Mouse (Mus musculus): ENCODE data around the gene 4930469K13Rik. TPM values are rescaled to one million over a fixed set of nuclear protein-coding genes. Genes with fewer than 3 reads are reported as not detected.

The 4930469K13Rik gene
- total and polyA plus RNA-seq, 3 experiments, result 0.23 to 0.29 TPM; not detected in 1

- H3K79me2 ChIP-seq (ENCODE audit: control insufficient read depth, insufficient read depth, low read length, poor library complexity), result no peaks in the 10 kb centered on the region
- TF ChIP-seq SIN3A (IDR thresholded peaks at IDR 0.05; ENCODE audit: low read length) (no peak), USF1 (IDR thresholded peaks at IDR 0.05; ENCODE audit: low read depth, low read length) (no peak)
- no peak overlapping the region for H3K4me3 ChIP-seq (ENCODE audit: control insufficient read depth in 1 of 2, insufficient read depth in 1 of 2, low read depth in 2 of 2, low read length in 2 of 2)
- no peaks in the 10 kb centered on the region for H3K9me3 ChIP-seq (replicated peaks; ENCODE audit: insufficient read depth, low read length)
- peaks cover 0 to 7% of the 10 kb centered on the region in 2 experiments; a peak in 1 of 4 replicates for H3K4me1 ChIP-seq (ENCODE audit: control insufficient read depth in 1 of 2, insufficient read depth in 2 of 2, low read length in 2 of 2)
- H3K27ac ChIP-seq (ENCODE audit: control insufficient read depth, low read depth, low read length), result no peak overlapping the region
- no peak overlapping the region for H3K9ac ChIP-seq (ENCODE audit: control insufficient read depth, low read depth, low read length, poor library complexity, severe bottlenecking)
- DNase-seq (ENCODE audit: low read depth, low spot score), result no peak
- H3K27me3 ChIP-seq (ENCODE audit: control insufficient read depth in 1 of 2, insufficient read depth in 2 of 2, low read length in 2 of 2), result no peaks in the 10 kb centered on the region
- no peaks in the 10 kb centered on the region for H3K36me3 ChIP-seq (ENCODE audit: control insufficient read depth in 1 of 2, insufficient read depth in 2 of 2, low read length in 2 of 2)
These were observed 142.4 kb downstream of the 4930469K13Rik start for GRCm38 (mm10) chr11:33955982-33956381.

DNA sequence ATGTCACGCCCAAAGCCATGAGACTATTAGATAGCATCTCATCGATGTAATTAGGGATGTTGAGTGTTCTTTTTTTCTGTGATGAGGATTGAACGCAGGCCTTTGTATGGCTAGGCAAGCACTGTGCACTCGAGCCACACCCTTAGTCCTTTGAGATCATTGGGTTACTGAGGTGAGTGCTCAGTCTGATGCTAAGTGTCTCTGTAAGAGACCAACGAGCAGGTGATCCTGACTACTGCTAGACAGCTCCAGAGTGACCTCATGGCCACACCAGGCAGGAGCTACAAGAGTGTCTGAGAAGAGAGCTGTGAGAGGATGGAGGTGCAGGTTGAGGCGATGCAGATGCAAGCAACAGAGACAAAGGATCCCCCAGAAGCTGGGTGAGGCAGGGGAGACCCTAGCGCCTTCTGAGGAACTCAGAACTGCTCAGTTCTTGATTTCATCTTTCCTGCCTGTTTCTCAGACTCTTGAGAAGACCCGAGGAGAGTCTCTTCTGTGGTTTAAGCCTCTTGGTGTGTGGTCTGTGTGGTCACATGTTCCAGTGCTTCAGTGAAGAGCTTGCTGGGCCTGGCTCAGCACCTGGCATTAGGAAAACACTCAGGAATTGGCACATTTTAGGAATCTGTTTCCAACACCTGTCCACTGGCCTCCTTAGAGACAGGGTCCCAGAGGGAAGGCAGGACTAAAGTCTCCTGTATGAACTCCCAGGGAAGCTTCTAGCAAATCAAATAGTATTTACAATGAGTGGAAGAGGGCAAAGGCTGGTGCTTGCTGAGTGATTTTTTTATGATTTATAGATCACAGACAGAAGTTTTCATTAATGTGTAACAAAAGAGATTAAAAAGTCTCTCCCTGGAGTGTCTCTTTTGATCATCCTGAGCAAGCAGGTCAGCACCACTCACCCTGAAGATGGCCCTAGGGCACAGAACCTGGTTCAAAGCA, 146.4 kb downstream of the 4930469K13Rik start:
- Histone ChIP-seq H3K9ac (ENCODE audit: control insufficient read depth, low read depth, low read length, poor library complexity, severe bottlenecking) (no peak overlapping the region), H3K79me2 (ENCODE audit: control insufficient read depth, insufficient read depth, low read length, poor library complexity) (no peaks in the 10 kb centered on the region), H3K4me1 (ENCODE audit: control insufficient read depth in 1 of 2, insufficient read depth in 2 of 2, low read length in 2 of 2) (peaks cover 0 to 10% of the 10 kb centered on the region in 2 experiments; a peak in 3 of 4 replicates), H3K36me3 (ENCODE audit: control insufficient read depth in 1 of 2, insufficient read depth in 2 of 2, low read length in 2 of 2) (peaks cover 0 to 2% of the 10 kb centered on the region in 2 experiments; a peak in 2 of 4 replicates), H3K4me3 (ENCODE audit: control insufficient read depth in 1 of 2, insufficient read depth in 1 of 2, low read depth in 2 of 2, low read length in 2 of 2) (no peak overlapping the region), H3K9me3 (replicated peaks; ENCODE audit: insufficient read depth, low read length) (no peaks in the 10 kb centered on the region), H3K27me3 (ENCODE audit: control insufficient read depth in 1 of 2, insufficient read depth in 2 of 2, low read length in 2 of 2) (no peaks in the 10 kb centered on the region), H3K27ac (ENCODE audit: control insufficient read depth, low read depth, low read length) (no peak overlapping the region)
- no peak for TF ChIP-seq NRF1 (IDR thresholded peaks at IDR 0.05; ENCODE audit: insufficient read depth, low read depth, low read length, poor library complexity, severe bottlenecking)
- no peak for TF ChIP-seq MAX (IDR thresholded peaks at IDR 0.05; ENCODE audit: low read length)
- no peak for TF ChIP-seq EP300 (IDR thresholded peaks at IDR 0.05; ENCODE audit: low read depth in 1 of 2, low read length in 2 of 2)
- no peak for TF ChIP-seq NELFE (IDR thresholded peaks at IDR 0.05; ENCODE audit: low read depth, low read length)
- TF ChIP-seq HCFC1 (IDR thresholded peaks at IDR 0.05; ENCODE audit: low read depth, low read length), result no peak
- no peak for TF ChIP-seq TBP (IDR thresholded peaks at IDR 0.05; ENCODE audit: low read depth, low read length)
- TF ChIP-seq RCOR1 (IDR thresholded peaks at IDR 0.05; ENCODE audit: low read depth, low read length), result no peak
- no peak for TF ChIP-seq POLR2AphosphoS5 (IDR thresholded peaks at IDR 0.05; ENCODE audit: borderline replicate concordance, low read depth, low read length)
- TF ChIP-seq CTCF (IDR thresholded peaks at IDR 0.05 in 2 of 3, conservative IDR thresholded peaks at IDR 0.05 in 1 of 3; ENCODE audit: control insufficient read depth in 1 of 3, insufficient read depth in 1 of 3, low read depth in 2 of 3, low read length in 3 of 3, poor library complexity in 1 of 3, severe bottlenecking in 1 of 3), result no peak
- no peak for TF ChIP-seq RAD21 (IDR thresholded peaks at IDR 0.05; ENCODE audit: low read depth, low read length)
- no peak for DNase-seq (ENCODE audit: low read depth, low spot score)

DNA sequence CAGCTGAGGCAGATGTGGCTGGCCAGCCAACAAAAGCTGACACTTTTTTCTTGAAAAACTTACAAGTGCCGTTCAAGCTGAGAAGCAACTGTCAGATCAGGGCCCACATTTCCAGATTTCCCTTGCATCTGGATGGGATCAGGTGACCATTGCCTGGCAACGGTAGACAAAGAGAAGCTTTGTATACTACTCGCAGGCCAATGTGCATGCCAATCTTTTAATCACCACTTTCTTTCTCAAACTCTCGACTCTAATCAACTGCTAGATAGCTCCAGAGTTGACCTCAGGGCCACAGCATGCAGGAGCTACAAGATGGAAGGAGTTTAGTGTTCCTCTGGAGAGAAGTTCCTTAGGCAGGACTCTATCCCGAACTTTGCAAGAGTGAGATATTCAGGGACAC, 147.2 kb downstream of the 4930469K13Rik start:
- TF ChIP-seq GATA1 (IDR thresholded peaks at IDR 0.05; ENCODE audit: low read depth, low read length) (no peak), NRF1 (IDR thresholded peaks at IDR 0.05; ENCODE audit: insufficient read depth, low read depth, low read length, poor library complexity, severe bottlenecking) (no peak)
- Histone ChIP-seq H3K27me3 (ENCODE audit: control insufficient read depth in 1 of 2, insufficient read depth in 2 of 2, low read length in 2 of 2) (no peaks in the 10 kb centered on the region), H3K9me3 (replicated peaks; ENCODE audit: insufficient read depth, low read length) (no peaks in the 10 kb centered on the region), H3K9ac (ENCODE audit: control insufficient read depth, low read depth, low read length, poor library complexity, severe bottlenecking) (no peak overlapping the region), H3K4me1 (ENCODE audit: control insufficient read depth in 1 of 2, insufficient read depth in 2 of 2, low read length in 2 of 2) (peaks cover 0 to 10% of the 10 kb centered on the region in 2 experiments; a peak in 3 of 4 replicates), H3K36me3 (ENCODE audit: control insufficient read depth in 1 of 2, insufficient read depth in 2 of 2, low read length in 2 of 2) (peaks cover 0 to 6% of the 10 kb centered on the region in 2 experiments; a peak in 2 of 4 replicates), H3K79me2 (ENCODE audit: control insufficient read depth, insufficient read depth, low read length, poor library complexity) (no peaks in the 10 kb centered on the region), H3K27ac (ENCODE audit: control insufficient read depth, low read depth, low read length) (no peak overlapping the region), H3K4me3 (ENCODE audit: control insufficient read depth in 1 of 2, insufficient read depth in 1 of 2, low read depth in 2 of 2, low read length in 2 of 2) (no peak overlapping the region)
- DNase-seq (ENCODE audit: low read depth, low spot score), result no peak

Data from MEL (cell line).